Mouse (Mus musculus) kidney, adult 2 months (tissue): Measurements from ENCODE around the gene Lamtor2.

ENCODE experiments used
- CTCF ChIP-seq: fragments of 200-500 bp; conservative IDR thresholded peaks from 2 replicates; pipeline ENCODE4 v1.5.1; 2011; ENCODE audit warnings: low read depth, mild to moderate bottlenecking, control low read depth, low read length, moderate library complexity, mixed read lengths; ENCODE audit not compliant: insufficient read depth, insufficient read length
- POLR2A ChIP-seq: fragments of 200-500 bp; IDR thresholded peaks from one replicate; pipeline ENCODE4 v1.6.1; 2011; ENCODE audit warnings: low read depth, low read length, control low read depth

DNA sequence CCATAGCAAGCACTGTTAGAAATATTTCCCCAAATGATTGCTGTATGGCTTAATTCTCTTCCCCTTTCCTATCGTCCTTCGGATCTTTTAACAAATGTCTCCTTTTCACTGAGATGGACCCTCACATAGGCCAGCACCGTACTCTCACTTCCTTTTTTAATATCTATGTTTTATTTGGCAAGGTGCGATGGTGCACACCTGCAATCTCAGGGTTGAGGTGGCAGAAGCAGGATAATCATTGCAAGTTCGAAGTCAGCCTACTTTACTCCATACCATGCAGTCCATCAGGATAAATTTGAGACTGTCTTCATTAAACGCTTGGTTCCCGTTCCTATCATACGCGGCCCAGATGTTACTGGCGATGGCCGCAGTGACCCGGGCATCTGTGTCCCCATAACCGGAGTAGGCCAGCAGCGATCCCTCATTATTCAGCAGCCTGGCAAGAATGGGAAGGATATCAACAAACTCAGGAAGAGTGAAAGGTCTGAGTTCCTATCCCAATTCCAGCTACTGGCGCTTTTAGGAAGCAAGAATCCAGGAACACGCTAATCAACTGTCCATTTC, 710 bp downstream of the Lamtor2 start:
- TF ChIP-seq CTCF (no peak), POLR2A (no peak)
